Mouse (Mus musculus) urinary bladder, adult 2 months (tissue): ENCODE measurements at regions not wholly inside any gene's neighbourhood (a gene's known extent, or its start where the extent isn't known, plus 50 kb on each side); places are given as distances from the start of the nearest gene placed in this dataset.

Experiments used
- DNase-seq: peaks from one replicate; pipeline ENCODE4 v3.0.0; 2022; ENCODE audit warnings: low spot score

DNA sequence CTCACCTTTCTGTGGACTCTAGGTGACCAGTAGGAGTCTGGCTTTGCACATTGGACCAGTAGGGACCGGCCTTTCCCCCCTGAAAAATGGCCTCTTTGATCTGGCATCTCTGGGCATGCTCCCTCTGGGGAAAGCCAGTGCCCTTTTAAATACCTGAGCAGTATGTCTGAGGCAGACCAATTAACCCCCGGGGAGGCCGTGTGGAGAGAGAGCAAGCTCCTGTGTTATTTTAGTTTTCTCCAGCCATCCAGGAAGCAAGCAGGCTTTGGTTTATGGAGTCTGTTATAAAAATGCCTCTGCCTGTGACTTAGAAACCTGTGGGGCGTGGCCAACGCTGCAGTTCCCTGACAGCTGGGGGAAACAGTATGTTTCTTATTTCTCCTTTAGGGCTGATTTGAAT is 445.5 kb downstream of the Glrx3 start:
- DNase-seq = no peak

DNA sequence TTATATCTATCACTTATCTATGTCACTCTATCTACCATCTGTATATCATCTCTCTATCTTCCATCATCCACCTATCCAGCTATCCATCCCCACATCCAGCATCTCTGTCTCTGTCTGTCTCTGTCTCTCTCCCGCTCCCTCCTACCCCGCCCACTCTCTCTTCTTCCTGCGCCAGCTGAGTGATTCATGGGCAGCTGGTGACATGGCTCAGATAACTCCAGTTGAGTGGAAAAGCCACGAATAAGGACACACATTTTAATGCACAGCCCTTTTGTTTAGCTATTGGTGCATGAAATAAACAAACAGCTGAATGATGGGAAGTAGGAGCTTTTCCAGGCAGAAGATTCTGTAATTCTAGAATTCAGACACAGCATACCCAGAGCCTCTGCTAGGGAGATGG is 446.3 kb downstream of the Glrx3 start:
- no peak for DNase-seq

GRCm38 (mm10) chr7:137885146-137885545 is 447.7 kb downstream of the Glrx3 start:
- DNase-seq = no peak

- no peak for DNase-seq
Observed at GRCm38 (mm10) chr7:137888731-137889130, 451.3 kb downstream of the Glrx3 start.

DNA sequence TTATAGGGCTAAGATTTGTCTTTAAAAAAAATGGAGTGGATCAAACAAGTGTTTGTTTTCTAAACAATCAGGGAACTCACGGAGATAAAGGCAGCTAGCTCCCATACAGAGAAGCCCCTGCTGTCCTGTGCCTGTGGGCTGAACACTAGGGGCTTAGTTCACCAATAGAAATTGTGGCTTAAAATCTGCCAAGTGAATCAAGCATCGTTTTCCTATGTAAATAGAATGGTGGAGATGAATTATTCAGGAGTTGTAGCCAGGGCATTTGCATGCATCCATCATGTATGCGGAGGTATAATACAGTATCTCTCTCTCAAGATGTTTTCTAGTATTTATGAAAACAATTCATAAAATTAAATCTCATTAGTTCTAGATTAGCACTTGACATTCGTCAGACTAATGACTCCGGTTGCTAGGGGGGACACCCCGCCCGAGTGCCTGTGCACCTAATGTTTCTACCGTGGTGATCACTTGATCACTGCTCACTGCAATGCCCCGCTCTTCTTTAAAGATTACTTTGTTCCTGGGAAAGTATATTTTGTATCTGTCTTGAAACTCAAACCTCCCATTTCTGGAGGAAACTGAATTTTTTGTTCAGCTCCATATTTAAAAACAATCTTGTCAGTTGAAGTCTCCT is 469.1 kb downstream of the Glrx3 start:
- DNase-seq = no peak

DNA sequence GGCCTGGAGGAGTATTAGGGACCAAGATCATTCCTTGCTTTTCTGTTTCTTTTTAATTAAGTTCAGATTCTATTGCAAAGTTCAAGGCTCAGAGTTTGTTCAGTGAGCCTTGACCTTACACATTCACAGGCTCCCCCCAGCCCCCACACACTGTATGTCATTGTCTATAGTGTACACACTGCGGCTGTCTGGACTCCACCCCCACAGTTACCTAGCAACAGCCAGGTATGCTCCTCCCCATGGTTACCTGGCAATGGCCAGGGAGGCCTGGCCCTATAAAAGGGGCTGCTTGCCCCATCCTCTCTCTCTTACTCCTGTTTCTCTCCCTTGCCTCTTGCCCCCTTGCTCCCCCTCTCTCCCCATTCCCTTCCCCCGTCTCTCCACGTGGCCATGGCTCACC is 472.0 kb downstream of the Glrx3 start:
- DNase-seq = no peak

DNA sequence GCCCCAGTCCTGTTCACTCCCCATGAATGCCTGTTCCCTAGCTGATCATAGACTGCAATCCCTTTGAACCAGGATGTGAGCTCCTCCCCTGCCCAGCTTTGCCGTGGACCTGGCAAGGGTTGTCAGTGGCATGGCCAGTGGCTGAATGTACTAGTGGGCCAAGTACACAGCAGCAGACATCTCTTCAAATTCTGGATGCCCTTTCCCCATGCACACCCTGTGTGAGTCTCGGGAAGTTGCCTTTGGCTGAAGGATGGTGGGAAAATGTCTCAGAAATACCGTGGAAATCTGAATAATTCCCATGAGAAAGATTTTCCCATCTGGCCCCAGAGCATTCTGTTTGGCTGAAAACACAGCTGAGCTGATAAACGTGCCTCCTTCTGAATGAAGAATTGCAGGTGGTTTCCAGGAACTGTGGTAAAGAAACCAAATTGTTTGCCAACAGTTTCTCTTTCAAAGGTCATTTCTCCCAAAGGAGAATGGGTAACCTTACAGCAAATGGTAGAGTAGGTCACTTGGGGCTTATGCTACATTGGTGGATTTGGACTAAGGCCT is 476.2 kb downstream of the Glrx3 start:
- no peak for DNase-seq

DNA sequence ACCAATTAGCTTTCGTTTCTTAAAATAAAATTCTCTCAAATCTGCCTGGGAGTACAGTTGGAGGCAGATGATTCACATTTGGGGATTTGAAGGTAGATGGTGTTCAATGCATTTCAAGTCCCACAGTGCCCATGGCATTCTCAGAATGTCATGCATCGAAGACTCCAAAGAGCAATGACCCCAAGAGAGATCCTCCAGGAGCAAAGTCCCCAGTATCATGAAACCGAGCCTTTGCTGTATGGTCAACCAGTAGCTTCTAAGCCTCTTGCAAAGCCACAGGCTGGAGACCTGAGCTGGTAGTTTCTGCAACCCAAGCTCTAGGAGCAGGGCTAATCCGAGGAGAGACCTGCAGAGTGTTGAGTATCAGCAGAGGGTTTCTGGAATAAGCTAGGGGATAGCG is 477.1 kb downstream of the Glrx3 start:
- no peak for DNase-seq

- DNase-seq = no peak
Observed at GRCm38 (mm10) chr7:137916351-137916750, 478.9 kb downstream of the Glrx3 start.

DNA sequence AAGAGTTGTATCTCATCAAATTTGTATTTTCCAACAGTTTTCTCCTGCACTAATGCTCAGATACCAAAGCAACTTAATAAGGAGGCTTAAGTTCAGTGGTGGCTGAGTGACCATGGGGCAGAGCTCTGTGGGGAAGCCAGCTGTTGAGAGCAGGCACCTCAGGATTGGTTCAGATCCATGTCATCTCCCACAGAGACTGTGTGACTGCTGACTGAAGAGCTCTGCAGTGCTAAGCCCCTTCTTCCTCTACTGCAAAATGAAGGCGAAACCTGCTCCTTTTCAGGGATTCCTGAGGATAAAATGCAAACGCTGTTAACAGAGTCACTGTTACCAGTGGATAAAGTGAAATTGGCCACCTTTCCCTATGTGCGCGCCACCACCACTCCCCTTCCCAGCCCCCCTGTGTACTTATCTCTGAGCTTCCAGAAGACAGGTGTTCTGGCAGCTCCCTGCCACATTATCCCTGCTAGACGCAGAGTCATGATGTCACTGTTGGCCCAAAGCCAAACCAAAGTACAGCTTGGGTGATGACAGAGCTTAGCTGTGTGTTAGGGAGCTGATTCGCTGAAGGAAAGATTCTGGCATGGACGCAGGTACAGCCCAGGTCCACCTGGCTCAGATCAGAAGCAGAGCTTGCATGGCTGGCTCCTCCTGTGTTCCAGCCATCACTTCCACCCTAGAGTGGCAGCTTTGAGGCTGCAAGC is 472.9 kb downstream of the Tcerg1l start:
- DNase-seq = no peak

DNA sequence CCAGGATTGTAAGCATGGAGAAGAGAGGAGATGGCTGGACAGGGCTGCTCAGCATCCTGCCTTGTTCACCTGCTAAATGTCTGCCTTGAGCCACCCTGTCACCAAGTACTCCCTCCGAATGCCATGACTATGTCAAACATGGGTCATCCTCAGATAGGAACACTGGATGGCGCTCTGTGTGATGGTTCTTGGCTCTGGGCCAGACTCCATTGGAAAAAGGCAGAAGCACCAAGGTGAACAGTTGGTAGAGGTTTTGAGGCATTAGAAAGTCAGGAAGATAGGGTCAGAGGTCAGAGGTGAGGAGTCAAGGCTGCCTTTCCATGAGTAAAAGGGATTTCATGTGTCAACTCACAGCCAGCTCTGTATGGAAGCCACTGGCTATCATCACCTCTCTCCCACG is 471.9 kb downstream of the Tcerg1l start:
- DNase-seq = no peak

DNA sequence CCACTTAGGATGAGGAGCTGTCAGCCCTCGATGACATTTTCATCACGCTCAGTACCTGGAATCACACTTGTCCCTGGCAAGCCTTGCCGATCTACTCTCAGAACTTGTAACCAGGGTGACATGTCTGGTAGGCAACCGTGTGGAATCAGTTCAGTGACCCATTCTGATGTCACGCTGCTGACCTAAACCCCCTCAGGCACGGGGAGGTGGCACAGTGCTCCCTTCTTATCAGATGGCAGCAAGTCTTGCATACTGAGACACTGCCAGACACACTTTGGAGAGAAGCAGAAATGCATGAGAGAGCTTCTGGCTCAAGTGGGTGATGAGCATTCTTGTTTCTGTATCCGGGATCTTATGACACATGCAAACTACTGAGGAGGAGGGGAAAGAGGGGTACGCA is 470.2 kb downstream of the Tcerg1l start:
- no peak for DNase-seq

DNA sequence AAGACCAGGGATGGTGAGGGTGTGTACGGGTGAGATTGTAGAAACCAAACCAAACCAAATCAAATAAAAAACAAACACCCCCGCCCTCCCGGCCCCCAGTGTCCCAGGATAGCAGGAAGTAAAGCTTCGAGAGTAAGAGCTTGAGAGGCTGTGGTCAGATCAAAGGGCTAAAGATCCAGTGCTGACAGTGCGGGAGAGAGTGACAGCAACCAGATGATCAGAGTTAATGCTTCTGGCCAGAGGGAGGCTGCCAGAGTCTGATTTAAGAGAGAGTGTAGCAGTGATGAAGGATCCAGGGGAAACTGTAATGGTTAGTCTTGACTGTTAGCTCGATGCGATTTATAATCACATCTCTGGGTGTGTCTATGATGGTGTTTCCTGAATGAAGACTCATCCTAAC is 467.3 kb downstream of the Tcerg1l start:
- DNase-seq = no peak

GRCm38 (mm10) chr7:137935896-137936295 is 461.6 kb downstream of the Tcerg1l start:
- DNase-seq = no peak

- no peak for DNase-seq
Observed at GRCm38 (mm10) chr7:137939116-137939515, 458.4 kb downstream of the Tcerg1l start.

DNA sequence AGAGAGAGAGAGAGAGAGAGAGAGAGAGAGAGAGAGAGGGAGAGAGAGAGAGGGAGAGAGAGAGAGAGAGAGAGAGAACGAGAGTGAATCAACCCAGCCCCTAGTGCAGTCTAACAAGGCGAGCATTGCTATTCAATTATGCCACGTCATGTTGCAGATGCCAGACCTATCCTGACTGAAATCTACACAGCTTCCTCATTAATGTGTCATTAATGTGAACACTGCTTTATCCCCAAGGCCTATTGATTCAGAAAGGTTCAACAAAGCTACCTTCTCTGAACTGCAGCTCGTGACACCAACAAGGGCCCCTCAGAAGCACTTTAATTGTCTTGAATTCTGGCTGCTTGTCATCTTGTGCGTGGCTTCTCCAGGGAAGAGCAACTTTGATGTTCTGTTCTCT is 457.4 kb downstream of the Tcerg1l start:
- DNase-seq = no peak

GRCm38 (mm10) chr7:137944991-137945390 is 452.5 kb downstream of the Tcerg1l start:
- DNase-seq = no peak

DNA sequence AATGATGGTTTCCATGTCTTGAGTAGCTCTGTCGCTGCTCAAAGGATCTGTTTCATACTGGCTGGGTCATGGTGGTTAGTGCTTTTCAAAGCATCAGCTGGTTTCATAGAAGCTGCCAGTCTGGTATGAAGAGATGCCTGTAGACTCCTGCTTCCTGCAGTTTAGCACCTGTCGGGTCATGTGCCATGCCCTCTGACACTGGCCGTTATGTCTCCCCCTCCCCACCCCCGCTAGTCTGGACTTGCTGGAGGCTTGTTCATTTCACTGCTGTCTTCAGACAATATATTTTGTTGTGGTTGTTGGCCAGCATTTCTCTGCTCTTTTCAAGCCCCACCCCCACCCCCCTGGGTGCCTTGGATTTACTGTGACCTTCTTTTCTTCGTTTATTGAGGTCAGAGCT is 450.1 kb downstream of the Tcerg1l start:
- DNase-seq = no peak

- no peak for DNase-seq
Observed at GRCm38 (mm10) chr7:137957354-137957753, 440.2 kb downstream of the Tcerg1l start.

GRCm38 (mm10) chr7:137957848-137958247 is 439.7 kb downstream of the Tcerg1l start:
- DNase-seq = no peak

DNA sequence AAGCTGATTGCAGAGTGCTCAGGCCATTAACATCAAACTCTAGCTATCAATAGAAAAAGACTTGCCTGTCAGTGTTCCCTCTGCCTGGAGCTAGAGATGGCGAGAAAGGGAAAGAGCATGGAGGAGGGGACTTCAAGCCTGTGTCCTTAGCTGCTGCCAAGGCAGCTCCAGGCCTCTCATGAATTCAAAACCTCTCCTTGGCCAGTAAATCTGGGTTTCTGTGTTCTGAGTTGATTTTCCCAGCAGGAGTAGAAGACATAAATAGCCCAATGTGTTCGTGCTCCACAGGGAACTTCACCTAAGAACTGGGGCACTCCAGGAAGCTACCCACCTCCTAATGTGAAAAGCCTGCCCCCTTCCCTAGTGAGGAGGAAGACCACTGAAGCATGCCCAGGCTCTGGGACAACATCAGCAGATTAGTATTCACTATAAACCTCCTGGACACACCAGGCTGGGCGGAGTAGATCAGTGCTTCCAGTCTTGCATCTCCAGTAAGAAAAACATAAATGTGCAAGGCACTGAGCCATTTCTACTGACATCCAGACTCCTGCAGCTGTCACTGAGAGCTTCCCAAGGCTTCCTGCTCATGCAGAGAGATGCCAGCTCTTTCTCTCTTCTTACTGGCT is 433.9 kb downstream of the Tcerg1l start:
- DNase-seq = no peak

GRCm38 (mm10) chr7:137974705-137975104 is 422.8 kb downstream of the Tcerg1l start:
- no peak for DNase-seq

GRCm38 (mm10) chr7:137977527-137977926 is 420.0 kb downstream of the Tcerg1l start:
- DNase-seq = no peak
